Mouse (Mus musculus) cerebellum, postnatal 25 days (tissue): Measurements from ENCODE around the gene Id2.

Experiments
- DNase-seq, 2 experiments: peaks; one replicate each; pipeline ENCODE4 v3.0.0; 2021; ENCODE audit warnings: mixed read lengths in 2 of 2

The Id2 gene

GRCm38 (mm10) chr12:25104541-25104940 is 7.6 kb upstream of the Id2 start:
- no peak for DNase-seq

- DNase-seq: no peak
Measured at GRCm38 (mm10) chr12:25103911-25104310, 7.0 kb upstream of the Id2 start.

GRCm38 (mm10) chr12:25101389-25101788 is 4.4 kb upstream of the Id2 start:
- peak in 1 of 2 experiments; percentile 22 for DNase-seq

- DNase-seq: peak; percentile 38 to 53
Measured at GRCm38 (mm10) chr12:25100411-25101217, 3.7 kb upstream of the Id2 start.

GRCm38 (mm10) chr12:25099563-25100408 is 2.8 kb upstream of the Id2 start:
- peak; percentile 31 to 38 for DNase-seq

GRCm38 (mm10) chr12:25099313-25099562 is 2.3 kb upstream of the Id2 start:
- DNase-seq: peak in 1 of 2 experiments; percentile 48

DNA sequence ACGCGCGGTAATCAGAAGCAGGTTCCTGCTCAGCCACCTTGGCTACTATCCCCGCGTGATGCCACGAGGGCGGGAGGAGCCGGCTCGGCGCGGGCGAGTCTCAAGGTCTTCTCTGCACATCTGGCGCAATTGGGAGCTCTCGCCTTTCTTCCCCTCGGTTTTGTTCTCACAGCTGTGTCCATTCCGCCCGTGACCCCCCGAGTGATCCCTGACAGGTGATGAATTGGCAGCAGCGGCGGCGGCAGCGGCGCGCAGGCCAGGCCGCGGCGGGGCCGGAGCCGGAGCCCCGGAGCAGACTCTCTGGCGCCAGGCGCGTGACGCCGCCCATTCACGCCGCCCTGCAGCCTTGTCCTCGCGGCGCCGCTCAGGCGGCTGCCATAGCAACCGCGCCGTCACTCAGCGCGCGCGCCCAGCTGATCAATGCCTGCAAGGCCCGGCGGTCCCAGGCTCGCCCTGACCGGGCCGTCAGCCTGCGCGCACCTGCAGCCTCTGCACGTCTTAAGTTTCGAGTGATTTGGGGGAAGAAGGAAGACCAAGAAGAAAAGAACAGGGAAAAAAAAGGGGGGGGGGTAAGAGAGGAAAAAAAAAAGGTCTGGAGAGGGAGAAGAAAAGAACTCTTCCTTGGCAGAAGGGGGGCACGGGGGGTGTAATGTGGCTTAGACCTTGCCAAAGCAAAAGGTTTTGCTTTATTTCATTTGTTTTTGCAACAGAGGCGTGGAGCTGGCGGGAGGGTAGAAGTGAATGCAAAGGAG is 1.8 kb upstream of the Id2 start:
- peak; percentile 85 to 91 for DNase-seq

- no peak for DNase-seq
Measured at GRCm38 (mm10) chr12:25098161-25098550, 1.2 kb upstream of the Id2 start.

- DNase-seq: peak; percentile 35 to 36
Measured at GRCm38 (mm10) chr12:25097210-25098160, 545 bp upstream of the Id2 start.

DNA sequence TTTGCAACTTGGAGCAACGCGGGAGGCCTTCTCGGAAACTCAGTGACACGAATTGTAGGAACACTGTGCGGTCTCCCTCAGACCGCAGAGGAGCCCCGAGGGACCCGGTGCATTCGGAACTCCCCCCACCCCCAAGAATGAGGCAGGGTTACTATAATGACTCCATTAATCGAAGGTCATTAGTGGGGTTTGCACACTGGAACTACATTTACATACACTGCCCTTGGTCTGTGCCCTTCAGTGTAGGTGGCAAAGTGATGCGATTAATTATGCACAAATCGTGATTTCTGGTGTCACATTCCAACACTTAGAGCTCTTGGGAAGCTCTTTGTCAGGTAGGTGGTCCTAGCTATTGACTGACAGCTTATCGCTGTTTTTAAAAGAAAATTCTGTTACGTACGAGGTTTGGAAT is 294 bp downstream of the Id2 start:
- no peak for DNase-seq

- DNase-seq: peak; percentile 96 to 97
Measured at GRCm38 (mm10) chr12:25095974-25096639, 833 bp downstream of the Id2 start.

- DNase-seq: no peak
Measured at GRCm38 (mm10) chr12:25095538-25095937, 1.4 kb downstream of the Id2 start.

- peak; percentile 38 to 40 for DNase-seq
Measured at GRCm38 (mm10) chr12:25094621-25095521, 2.1 kb downstream of the Id2 start.

- peak; percentile 18 to 26 for DNase-seq
Measured at GRCm38 (mm10) chr12:25093241-25093774, 3.6 kb downstream of the Id2 start.

DNA sequence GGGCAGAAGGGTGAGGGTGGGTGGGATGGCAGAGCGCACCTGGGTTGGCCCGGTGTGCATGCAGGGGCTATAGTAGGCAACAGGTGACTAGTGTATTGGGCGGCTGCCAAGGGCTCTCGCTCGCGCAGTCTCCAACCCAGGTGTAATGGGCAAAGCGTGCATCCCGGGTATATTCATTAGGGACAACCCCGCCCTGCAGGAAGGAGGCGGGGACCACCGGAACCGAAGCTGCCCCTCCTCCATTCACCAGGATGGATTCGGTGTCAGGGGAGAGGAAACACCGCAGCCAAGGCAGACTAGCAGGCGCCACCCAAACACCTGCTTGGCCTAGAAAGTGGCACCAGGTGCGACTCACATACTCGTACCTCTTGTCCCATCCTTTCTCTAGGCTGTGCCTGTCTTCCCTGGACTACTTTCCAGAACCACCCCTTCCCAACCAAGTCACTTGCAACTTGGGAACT is 4.2 kb downstream of the Id2 start:
- peak; percentile 58 to 71 for DNase-seq

GRCm38 (mm10) chr12:25092027-25092704 is 4.8 kb downstream of the Id2 start:
- peak; percentile 92 to 94 for DNase-seq

GRCm38 (mm10) chr12:25089433-25089832 is 7.5 kb downstream of the Id2 start:
- no peak for DNase-seq

DNA sequence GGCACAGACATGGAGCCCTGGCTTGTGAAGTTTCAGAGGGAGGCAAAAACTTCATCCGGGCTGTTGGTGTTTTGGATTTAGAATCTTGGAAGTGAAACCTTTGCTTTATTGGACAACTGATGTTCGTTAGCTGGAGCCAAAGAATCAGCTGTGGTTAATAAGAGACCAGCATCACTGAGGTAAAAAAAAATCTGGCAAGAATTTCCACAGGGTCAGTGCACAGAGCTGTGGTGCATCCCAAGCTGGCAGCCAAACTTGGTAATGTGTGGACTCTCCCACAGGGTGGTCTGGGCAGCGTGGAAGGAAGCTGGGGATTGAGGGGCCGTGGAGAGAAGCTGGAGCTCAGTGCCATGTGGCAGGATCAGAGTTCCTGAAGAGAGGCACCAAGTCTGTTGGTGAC is 10.0 kb downstream of the Id2 start:
- no peak for DNase-seq
